Mouse (Mus musculus): ENCODE results near the gene Efnb1.

Efnb1 gene

GRCm38 (mm10) chrX:99152566-99153265 lies 16.8 kb downstream of the Efnb1 start:
- in situ Hi-C loops (cut with MboI; ENCODE audit: low sequenced_read_pairs), result no loop called here

GRCm38 (mm10) chrX:99153266-99153646 lies 17.3 kb downstream of the Efnb1 start:
- in situ Hi-C loops (cut with MboI; ENCODE audit: low sequenced_read_pairs), result no loop called here

- in situ Hi-C loops (cut with MboI; ENCODE audit: low sequenced_read_pairs), result no loop called here
These were observed 18.4 kb downstream of the Efnb1 start for GRCm38 (mm10) chrX:99154358-99154757.

- in situ Hi-C loops (cut with MboI; ENCODE audit: low sequenced_read_pairs), result no loop called here
These were observed 23.1 kb downstream of the Efnb1 start for GRCm38 (mm10) chrX:99159020-99159419.

GRCm38 (mm10) chrX:99164111-99164510 lies 28.2 kb downstream of the Efnb1 start:
- in situ Hi-C loops (cut with MboI; ENCODE audit: low sequenced_read_pairs), result no loop called here

GRCm38 (mm10) chrX:99164855-99165368 lies 29.0 kb downstream of the Efnb1 start:
- in situ Hi-C loops (cut with MboI; ENCODE audit: low sequenced_read_pairs), result no loop called here

- in situ Hi-C loops (cut with MboI; ENCODE audit: low sequenced_read_pairs), result no loop called here
These were observed 31.1 kb downstream of the Efnb1 start for GRCm38 (mm10) chrX:99167014-99167413.

- in situ Hi-C loops (cut with MboI; ENCODE audit: low sequenced_read_pairs), result no loop called here
These were observed 31.6 kb downstream of the Efnb1 start for GRCm38 (mm10) chrX:99167550-99167949.

- in situ Hi-C loops (cut with MboI; ENCODE audit: low sequenced_read_pairs), result no loop called here
These were observed 36.4 kb downstream of the Efnb1 start for GRCm38 (mm10) chrX:99172301-99172700.

GRCm38 (mm10) chrX:99185081-99185596 lies 49.2 kb downstream of the Efnb1 start:
- in situ Hi-C loops (cut with MboI; ENCODE audit: low sequenced_read_pairs), result no loop called here

GRCm38 (mm10) chrX:99186497-99187435 lies 50.8 kb downstream of the Efnb1 start:
- in situ Hi-C loops (cut with MboI; ENCODE audit: low sequenced_read_pairs), result no loop called here

GRCm38 (mm10) chrX:99191441-99192087 lies 55.6 kb downstream of the Efnb1 start:
- in situ Hi-C loops (cut with MboI; ENCODE audit: low sequenced_read_pairs), result no loop called here

GRCm38 (mm10) chrX:99196910-99197309 lies 61.0 kb downstream of the Efnb1 start:
- in situ Hi-C loops (cut with MboI; ENCODE audit: low sequenced_read_pairs), result no loop called here

- in situ Hi-C loops (cut with MboI; ENCODE audit: low sequenced_read_pairs), result no loop called here
These were observed 62.6 kb downstream of the Efnb1 start for GRCm38 (mm10) chrX:99198532-99198931.
